Mouse (Mus musculus) right cerebral cortex, adult 2 months (tissue): ENCODE measurements at regions not wholly inside any gene's neighbourhood (a gene's known extent, or its start where the extent isn't known, plus 50 kb on each side); places are given as distances from the start of the nearest gene placed in this dataset.

Experiments used
- DNase-seq, 2 experiments: peaks; one replicate each; pipeline ENCODE4 v3.0.0; 2021 to 2022; ENCODE audit warnings: low spot score in 2 of 2

- DNase-seq = no peak
Measured at GRCm38 (mm10) chr10:37613936-37614335, 475.2 kb upstream of the Marcks start.

GRCm38 (mm10) chr10:37603529-37603928 is 464.8 kb upstream of the Marcks start:
- no peak for DNase-seq

- no peak for DNase-seq
Measured at GRCm38 (mm10) chr10:37602936-37603335, 464.2 kb upstream of the Marcks start.

- no peak for DNase-seq
Measured at GRCm38 (mm10) chr10:37589889-37590288, 451.2 kb upstream of the Marcks start.

GRCm38 (mm10) chr10:37589009-37589408 is 450.3 kb upstream of the Marcks start:
- no peak for DNase-seq

GRCm38 (mm10) chr10:37571171-37571570 is 432.5 kb upstream of the Marcks start:
- no peak for DNase-seq

- no peak for DNase-seq
Measured at GRCm38 (mm10) chr10:37561705-37562104, 423.0 kb upstream of the Marcks start.

- no peak for DNase-seq
Measured at GRCm38 (mm10) chr10:37549446-37549845, 410.7 kb upstream of the Marcks start.

GRCm38 (mm10) chr10:37540703-37541102 is 402.0 kb upstream of the Marcks start:
- no peak for DNase-seq

GRCm38 (mm10) chr10:37505966-37506615 is 367.4 kb upstream of the Marcks start:
- DNase-seq = no peak

- no peak for DNase-seq
Measured at GRCm38 (mm10) chr10:37504468-37504867, 365.7 kb upstream of the Marcks start.

GRCm38 (mm10) chr10:37502505-37502904 is 363.8 kb upstream of the Marcks start:
- DNase-seq = no peak

GRCm38 (mm10) chr10:37501043-37501442 is 362.3 kb upstream of the Marcks start:
- no peak for DNase-seq

- no peak for DNase-seq
Measured at GRCm38 (mm10) chr10:37495467-37495866, 356.7 kb upstream of the Marcks start.

- no peak for DNase-seq
Measured at GRCm38 (mm10) chr10:37494552-37495166, 355.9 kb upstream of the Marcks start.

- no peak for DNase-seq
Measured at GRCm38 (mm10) chr10:37494098-37494497, 355.4 kb upstream of the Marcks start.

GRCm38 (mm10) chr10:37484311-37485023 is 345.7 kb upstream of the Marcks start:
- DNase-seq = peak; percentile 28 to 44

- no peak for DNase-seq
Measured at GRCm38 (mm10) chr10:37483521-37483920, 344.8 kb upstream of the Marcks start.

- no peak for DNase-seq
Measured at GRCm38 (mm10) chr10:37481879-37482278, 343.2 kb upstream of the Marcks start.

- no peak for DNase-seq
Measured at GRCm38 (mm10) chr10:37480331-37480730, 341.6 kb upstream of the Marcks start.

GRCm38 (mm10) chr10:37478108-37478507 is 339.4 kb upstream of the Marcks start:
- no peak for DNase-seq

- DNase-seq = no peak
Measured at GRCm38 (mm10) chr10:37473086-37473485, 334.4 kb upstream of the Marcks start.

GRCm38 (mm10) chr10:37457384-37457783 is 318.7 kb upstream of the Marcks start:
- DNase-seq = no peak
